Mouse (Mus musculus) myocyte (in vitro differentiated cells): ENCODE data around the gene Ing2.

ENCODE experiments used
- CEBPB ChIP-seq: IDR thresholded peaks from 2 replicates; pipeline ENCODE4 v1.6.1; 2011; ENCODE audit warnings: mild to moderate bottlenecking, moderate library complexity; ENCODE audit not compliant: poor library complexity, insufficient read depth, severe bottlenecking
- E2F4 ChIP-seq: IDR thresholded peaks from one replicate; pipeline ENCODE4 v1.6.1; 2011; ENCODE audit warnings: mild to moderate bottlenecking, control low read depth, moderate library complexity; ENCODE audit not compliant: insufficient read depth
- MAX ChIP-seq: IDR thresholded peaks from one replicate; pipeline ENCODE4 v1.6.1; 2011; ENCODE audit warnings: low read depth, mild to moderate bottlenecking, control low read depth
- MYOD1 ChIP-seq, 3 experiments: IDR thresholded peaks; one replicate each; pipeline ENCODE4 v1.6.1; 2011; ENCODE audit warnings: control low read depth in 2 of 3, low read depth in 2 of 3, mild to moderate bottlenecking in 2 of 3, moderate library complexity in 1 of 3; ENCODE audit not compliant: insufficient read length in 2 of 3, control insufficient read depth in 1 of 3
- MYOG ChIP-seq, 3 experiments: IDR thresholded peaks; one replicate each; pipeline ENCODE4 v1.6.1; 2011; ENCODE audit warnings: control low read depth in 2 of 3, low read depth in 2 of 3, mild to moderate bottlenecking in 2 of 3; ENCODE audit not compliant: insufficient read length in 2 of 3, control insufficient read depth in 1 of 3, insufficient read depth in 1 of 3
- POLR2A ChIP-seq: IDR thresholded peaks from one replicate; pipeline ENCODE4 v1.6.1; 2011; ENCODE audit warnings: low read depth, mild to moderate bottlenecking, control low read depth, moderate library complexity; ENCODE audit not compliant: insufficient read length
- POLR2AphosphoS2 ChIP-seq: IDR thresholded peaks from one replicate; pipeline ENCODE4 v1.6.1; 2011; ENCODE audit warnings: low read depth, control low read depth; ENCODE audit not compliant: insufficient read length
- REST ChIP-seq: IDR thresholded peaks from one replicate; pipeline ENCODE4 v1.6.1; 2011; ENCODE audit warnings: mild to moderate bottlenecking, control low read depth, moderate library complexity; ENCODE audit not compliant: insufficient read depth, insufficient read length
- SRF ChIP-seq: IDR thresholded peaks from one replicate; pipeline ENCODE4 v1.6.1; 2011; ENCODE audit warnings: low read depth; ENCODE audit not compliant: control insufficient read depth, insufficient read length
- TCF12 ChIP-seq: IDR thresholded peaks from one replicate; pipeline ENCODE4 v1.6.1; 2011; ENCODE audit warnings: mild to moderate bottlenecking, control low read depth; ENCODE audit not compliant: poor library complexity, insufficient read depth, severe bottlenecking
- TCF3 ChIP-seq: IDR thresholded peaks from one replicate; pipeline ENCODE4 v1.6.1; 2011; ENCODE audit warnings: low read depth, control low read depth; ENCODE audit not compliant: insufficient read length
- USF1 ChIP-seq: IDR thresholded peaks from one replicate; pipeline ENCODE4 v1.6.1; 2011; ENCODE audit warnings: low read depth, mild to moderate bottlenecking, control low read depth, moderate library complexity

GRCm38 (mm10) chr8:47654406-47654805 lies 20.9 kb downstream of the Ing2 start:
- TF ChIP-seq POLR2AphosphoS2 (no peak), POLR2A (no peak), TCF12 (no peak), MAX (no peak), USF1 (no peak), E2F4 (no peak), SRF (no peak), MYOG (IDR thresholded peaks at IDR 0.05; ENCODE audit: control insufficient read depth in 1 of 3, insufficient read depth in 1 of 3, insufficient read length in 2 of 3, low read depth in 2 of 3) (no peak), CEBPB (no peak), TCF3 (no peak), MYOD1 (IDR thresholded peaks at IDR 0.05; ENCODE audit: control insufficient read depth in 1 of 3, insufficient read length in 2 of 3, low read depth in 2 of 3) (no peak), REST (no peak)
